Mouse (Mus musculus) liver, embryonic 14.5 days (tissue): ENCODE measurements around the gene Gsdma. TPM values are rescaled to one million over a fixed set of nuclear protein-coding genes. Genes with fewer than 3 reads are reported as not detected.

Source experiments
- ATAC-seq: fragments of 200-750 bp; cut with Nextera tagmentation; 2 replicates; pipeline ENCODE4 v1.8.0; 2017; ENCODE audit warnings: moderate number of reproducible peaks, mild to moderate bottlenecking, moderate library complexity; ENCODE audit not compliant: insufficient read depth
- DNase-seq, 3 experiments: peaks; one replicate each; pipeline ENCODE4 v3.0.0-alpha.2; 2012 to 2013; ENCODE audit warnings: low read depth in 3 of 3, low spot score in 3 of 3
- H3K27ac ChIP-seq: fragments of 300-500 bp; sonication (generic); 2 replicates; pipeline ENCODE4 v1.5.1; 2014; ENCODE audit warnings: moderate library complexity, mild to moderate bottlenecking, control low read depth, inconsistent platforms
- H3K27me3 ChIP-seq: fragments of 300-500 bp; sonication (generic); 2 replicates; pipeline ENCODE4 v1.6.1; 2014; ENCODE audit warnings: mild to moderate bottlenecking, low read length, moderate library complexity; ENCODE audit not compliant: control insufficient read depth, insufficient read depth
- H3K36me3 ChIP-seq: fragments of 300-500 bp; sonication (generic); replicated peaks from 2 replicates; pipeline ENCODE4 v1.6.1; 2014; ENCODE audit warnings: low read depth; ENCODE audit not compliant: control insufficient read depth, insufficient read depth
- H3K4me1 ChIP-seq, 2 experiments: fragments of 200-500 bp in 1 of 2; fragments of 300-500 bp in 1 of 2; sonication (generic) in 1 of 2; replicated peaks; 2 replicates each; pipeline ENCODE4 v1.6.1; 2012 to 2014; ENCODE audit warnings: antibody characterized with exemption in 1 of 2, inconsistent platforms in 1 of 2, low read length in 1 of 2; ENCODE audit not compliant: control insufficient read depth in 2 of 2, insufficient read depth in 2 of 2
- H3K4me2 ChIP-seq: fragments of 300-500 bp; sonication (generic); 2 replicates; pipeline ENCODE4 v1.6.1; 2014; ENCODE audit warnings: low read depth, mild to moderate bottlenecking, control low read depth, moderate library complexity
- H3K4me3 ChIP-seq, 2 experiments: fragments of 200-500 bp in 1 of 2; fragments of 300-500 bp in 1 of 2; sonication (generic) in 1 of 2; 2 replicates each; pipeline ENCODE4 v1.5.1; 2012 to 2014; ENCODE audit warnings: low read depth in 2 of 2, low read length in 2 of 2, mild to moderate bottlenecking in 2 of 2, control low read depth in 1 of 2, inconsistent platforms in 1 of 2, moderate library complexity in 1 of 2; ENCODE audit not compliant: insufficient read depth in 1 of 2
- H3K9ac ChIP-seq: fragments of 300-500 bp; sonication (generic); replicated peaks from 2 replicates; pipeline ENCODE4 v1.6.1; 2014; ENCODE audit warnings: mild to moderate bottlenecking, control low read depth, moderate library complexity
- H3K9me3 ChIP-seq: fragments of 300-500 bp; sonication (generic); 2 replicates; pipeline ENCODE4 v1.6.1; 2016; ENCODE audit warnings: low read length, mixed read lengths; ENCODE audit not compliant: control insufficient read depth
- CTCF ChIP-seq: IDR thresholded peaks from 2 replicates; pipeline ENCODE4 v1.5.1; 2016; ENCODE audit warnings: antibody characterized with exemption, low read depth, control low read depth
- EP300 ChIP-seq: IDR thresholded peaks from 2 replicates; pipeline ENCODE4 v1.6.1; 2016; ENCODE audit warnings: antibody characterized with exemption, low read depth
- WGBS: fragments of 180-500 bp; shearing (Covaris S2); extraction: QIAGEN DNeasy Blood & Tissue Kit; methylation state at CpG from one replicate; pipeline ENCODE4 v1.1.7; 2014; ENCODE audit not compliant: insufficient replicate concordance; 5-methylcytosine and 5-hydroxymethylcytosine counted together
- polyA plus RNA-seq, 2 experiments: library from polyadenylated mRNA; depleted of rRNA in 1 of 2; stranded (reverse) in 1 of 2; unstranded in 1 of 2; fragments of >200 nt; fragmentation: Nextera tagmentation in 1 of 2; extraction: Ambion mirVana in 1 of 2; gene quantifications; 2 replicates each; pipeline versions ENCODE4 v1.2.1 to v1.2.3; 2012 to 2014

Gsdma gene
- polyA plus RNA-seq, 2 experiments = 0.01 TPM; not detected in 1

- Histone ChIP-seq H3K27me3 (no peaks in the 10 kb centered on the region), H3K4me2 (no peak overlapping the region), H3K9ac (no peak overlapping the region), H3K36me3 (peaks cover 51% of the 10 kb centered on the region), H3K4me3 (no peak overlapping the region), H3K27ac (no peak overlapping the region), H3K9me3 (no peaks in the 10 kb centered on the region), H3K4me1 (no peaks in the 10 kb centered on the region)
- ATAC-seq = no peak
- DNase-seq = no peak
- WGBS = 86% methylated on average over 9 of the region's 9 CpGs
- no peak for TF ChIP-seq CTCF
- TF ChIP-seq EP300 = no peak
Observed at GRCm38 (mm10) chr11:98693746-98694145, 29.6 kb downstream of the Gsdma start.

GRCm38 (mm10) chr11:98694301-98694700 lies 30.1 kb downstream of the Gsdma start:
- H3K4me2 ChIP-seq = no peak overlapping the region
- no peak for TF ChIP-seq EP300
- peaks cover 49% of the 10 kb centered on the region for H3K36me3 ChIP-seq
- no peak overlapping the region for H3K9ac ChIP-seq
- H3K9me3 ChIP-seq = no peaks in the 10 kb centered on the region
- ATAC-seq (no peak), DNase-seq (no peak)
- no peaks in the 10 kb centered on the region for H3K4me1 ChIP-seq
- no peaks in the 10 kb centered on the region for H3K27me3 ChIP-seq
- H3K4me3 ChIP-seq = no peak overlapping the region
- H3K27ac ChIP-seq = no peak overlapping the region
- WGBS = 78% methylated on average over 9 of the region's 9 CpGs

GRCm38 (mm10) chr11:98695408-98695807 lies 31.3 kb downstream of the Gsdma start:
- Histone ChIP-seq H3K4me1 (no peaks in the 10 kb centered on the region), H3K4me2 (no peak overlapping the region), H3K9ac (no peak overlapping the region), H3K27ac (no peak overlapping the region), H3K36me3 (peaks cover 38% of the 10 kb centered on the region), H3K27me3 (no peaks in the 10 kb centered on the region), H3K4me3 (no peak overlapping the region), H3K9me3 (no peaks in the 10 kb centered on the region)
- 85% methylated on average over 14 of the region's 14 CpGs for WGBS
- no peak for ATAC-seq
- no peak for DNase-seq
- TF ChIP-seq CTCF = no peak
- no peak for TF ChIP-seq EP300

- no peak overlapping the region for H3K4me3 ChIP-seq
- TF ChIP-seq CTCF = no peak
- TF ChIP-seq EP300 = no peak
- ATAC-seq (no peak), DNase-seq (no peak)
- H3K9ac ChIP-seq = no peak overlapping the region
- WGBS = 78% methylated on average over 14 of the region's 14 CpGs
- H3K4me1 ChIP-seq = no peaks in the 10 kb centered on the region
- H3K9me3 ChIP-seq = no peaks in the 10 kb centered on the region
- H3K27ac ChIP-seq = no peak overlapping the region
- no peaks in the 10 kb centered on the region for H3K27me3 ChIP-seq
- H3K4me2 ChIP-seq = no peak overlapping the region
- peaks cover 27% of the 10 kb centered on the region for H3K36me3 ChIP-seq
Observed at GRCm38 (mm10) chr11:98696454-98697216, 32.5 kb downstream of the Gsdma start.

- no peak overlapping the region for H3K4me2 ChIP-seq
- no peaks in the 10 kb centered on the region for H3K9me3 ChIP-seq
- no peak for ATAC-seq
- H3K4me3 ChIP-seq = no peak overlapping the region
- H3K27me3 ChIP-seq = no peaks in the 10 kb centered on the region
- H3K9ac ChIP-seq = no peak overlapping the region
- H3K36me3 ChIP-seq = peaks cover 23% of the 10 kb centered on the region
- H3K4me1 ChIP-seq = no peaks in the 10 kb centered on the region
- TF ChIP-seq EP300 (no peak), CTCF (no peak)
- 80% methylated on average over 12 of the region's 12 CpGs for WGBS
- no peak for DNase-seq
- H3K27ac ChIP-seq = no peak overlapping the region
Observed at GRCm38 (mm10) chr11:98697225-98697624, 33.1 kb downstream of the Gsdma start.
